Mouse (Mus musculus): ENCODE results near the gene Fancf. TPM values are rescaled to one million over a fixed set of nuclear protein-coding genes. Genes with fewer than 3 reads are reported as not detected.

The Fancf gene
- total RNA-seq, 2 experiments from 2014 or later, result 5.2 to 5.3 TPM

- peak; percentile 85 to 94 for DNase-seq (ENCODE audit: extremely low spot score in 1 of 2, low spot score in 2 of 2)
- intact Hi-C loops (cut with DNase I), result loop anchor here (5.0 kb wide), 1 partner anchor 111 kb away; no protein-coding TSS in a partner anchor
Observed at GRCm38 (mm10) chr7:51861250-51862096, 594 bp downstream of the Fancf start, which contains the start of gene Gas2. Gas2 (plus strand) TSS chr7:51862015.

GRCm38 (mm10) chr7:51851890-51852507, 10.1 kb downstream of the Fancf start:
- DNase-seq (ENCODE audit: extremely low spot score in 1 of 2, low spot score in 2 of 2), result no peak
- intact Hi-C loops (cut with DNase I), result no loop called here

- no peak for DNase-seq (ENCODE audit: extremely low spot score in 1 of 2, low spot score in 2 of 2)
- intact Hi-C loops (cut with DNase I), result no loop called here
Observed at GRCm38 (mm10) chr7:51850877-51851276, 11.2 kb downstream of the Fancf start.

GRCm38 (mm10) chr7:51840515-51840914, 21.6 kb downstream of the Fancf start:
- intact Hi-C loops (cut with DNase I), result no loop called here
- DNase-seq (ENCODE audit: extremely low spot score in 1 of 2, low spot score in 2 of 2), result no peak

GRCm38 (mm10) chr7:51831917-51832316, 30.1 kb downstream of the Fancf start:
- no peak for DNase-seq (ENCODE audit: extremely low spot score in 1 of 2, low spot score in 2 of 2)
- intact Hi-C loops (cut with DNase I), result no loop called here

- intact Hi-C loops (cut with DNase I), result no loop called here
- DNase-seq (ENCODE audit: extremely low spot score in 1 of 2, low spot score in 2 of 2), result no peak
Observed at GRCm38 (mm10) chr7:51823562-51824338, 38.3 kb downstream of the Fancf start.

GRCm38 (mm10) chr7:51821467-51821866, 40.6 kb downstream of the Fancf start:
- intact Hi-C loops (cut with DNase I), result no loop called here
- no peak for DNase-seq (ENCODE audit: extremely low spot score in 1 of 2, low spot score in 2 of 2)

- intact Hi-C loops (cut with DNase I), result loop anchor here (10.0 kb wide), 1 partner anchor 315 kb away; no protein-coding TSS in a partner anchor
- DNase-seq (ENCODE audit: extremely low spot score in 1 of 2, low spot score in 2 of 2), result peak in 1 of 2 experiments; percentile 59
Observed at GRCm38 (mm10) chr7:51819891-51820290, 42.2 kb downstream of the Fancf start.

- DNase-seq (ENCODE audit: extremely low spot score in 1 of 2, low spot score in 2 of 2), result no peak
- intact Hi-C loops (cut with DNase I), result loop anchor here (10.0 kb wide), 1 partner anchor 314 kb away; no protein-coding TSS in a partner anchor
Observed at GRCm38 (mm10) chr7:51818251-51818974, 43.7 kb downstream of the Fancf start.

GRCm38 (mm10) chr7:51816283-51816839, 45.7 kb downstream of the Fancf start:
- DNase-seq (ENCODE audit: extremely low spot score in 1 of 2, low spot score in 2 of 2), result no peak
- intact Hi-C loops (cut with DNase I), result loop anchor here (2.0 to 10.0 kb wide), 2 partner anchors 198 to 312 kb away; no protein-coding TSS in a partner anchor

GRCm38 (mm10) chr7:51815473-51816282, 46.4 kb downstream of the Fancf start:
- peak in 1 of 2 experiments; percentile 45 for DNase-seq (ENCODE audit: extremely low spot score in 1 of 2, low spot score in 2 of 2)
- intact Hi-C loops (cut with DNase I), result loop anchor here (2.0 to 10.0 kb wide), 2 partner anchors 197 to 311 kb away; no protein-coding TSS in a partner anchor

Other genes with a start within 250 kb of the Fancf start
- 10 to 100 TPM; 45.2 to 47.6 TPM for gene Slc17a6, start 240.3 kb downstream of the Fancf start, total RNA-seq (2021)
- 10 to 100 TPM; 13.2 to 15.1 TPM for gene Gas2, start 252 bp downstream of the Fancf start, total RNA-seq (2021)
- 10 to 100 TPM; 24.5 to 24.9 TPM for gene Svip, start 143.8 kb upstream of the Fancf start, total RNA-seq (2021)
- not detected for gene 1700015G11Rik, start 153.5 kb upstream of the Fancf start, total RNA-seq (2021)